Mouse (Mus musculus) spleen, adult 2 months (tissue): ENCODE measurements around the gene Mctp1. TPM values are rescaled to one million over a fixed set of nuclear protein-coding genes. Genes with fewer than 3 reads are reported as not detected.
A peak's percentile ranks its signal among the peaks of the same experiment; 100 is the strongest.
"Not testable (repeated sequence)": the region's sequence is repeated elsewhere in the genome, so short reads cannot be mapped to it uniquely, and the experiment has no call there.

Source experiments
- DNase-seq, 2 experiments: peaks; one replicate each; pipeline versions ENCODE4 v3.0.0 to v3.0.0-alpha.2; 2012 to 2021; ENCODE audit warnings: low spot score in 2 of 2, low read depth in 1 of 2
- H3K27ac ChIP-seq: fragments of 200-500 bp; 2 replicates; pipeline ENCODE4 v1.5.1; 2012; ENCODE audit warnings: low read length, inconsistent platforms; ENCODE audit not compliant: insufficient read depth
- H3K27me3 ChIP-seq: fragments of 200-500 bp; 2 replicates; pipeline ENCODE4 v1.6.1; 2012; ENCODE audit warnings: mild to moderate bottlenecking, moderate library complexity, low read length, inconsistent platforms; ENCODE audit not compliant: control insufficient read depth, insufficient read depth
- H3K36me3 ChIP-seq: fragments of 200-500 bp; 2 replicates; pipeline ENCODE4 v1.6.1; 2012; ENCODE audit warnings: mild to moderate bottlenecking, low read length, inconsistent platforms; ENCODE audit not compliant: control insufficient read depth, insufficient read depth
- H3K4me1 ChIP-seq: fragments of 200-500 bp; 2 replicates; pipeline ENCODE4 v1.6.1; 2011; ENCODE audit warnings: inconsistent platforms; ENCODE audit not compliant: control insufficient read depth, insufficient read depth, insufficient read length
- H3K4me3 ChIP-seq: fragments of 200-500 bp; 2 replicates; pipeline ENCODE4 v1.5.1; 2011; ENCODE audit warnings: mild to moderate bottlenecking, inconsistent platforms; ENCODE audit not compliant: insufficient read depth, insufficient read length; ENCODE audit errors: extremely low read depth
- CTCF ChIP-seq: fragments of 200-500 bp; IDR thresholded peaks from 2 replicates; pipeline ENCODE4 v1.5.1; 2011; ENCODE audit warnings: mild to moderate bottlenecking, inconsistent platforms; ENCODE audit not compliant: insufficient read depth, insufficient read length, insufficient replicate concordance; ENCODE audit errors: extremely low read depth
- POLR2A ChIP-seq: fragments of 200-500 bp; IDR thresholded peaks from 2 replicates; pipeline ENCODE4 v1.6.1; 2011; ENCODE audit warnings: low read depth, low read length, inconsistent platforms
- WGBS: fragments of 180-500 bp; shearing (Covaris S2); methylation state at CpG from one replicate; pipeline ENCODE4 v1.1.7; 2018; 5-methylcytosine and 5-hydroxymethylcytosine counted together
- polyA plus RNA-seq: library from polyadenylated mRNA; depleted of rRNA; stranded (reverse); fragments of >200 nt; gene quantifications from 2 replicates; pipeline ENCODE4 v1.2.3, GENCODE M21; 2012; rRNA removed

Mctp1 gene
- polyA plus RNA-seq, result 0.47 and 0.53 TPM in 2 replicates

GRCm38 (mm10) chr13:76383972-76384663, at the start of gene Mctp1:
Gene Mctp1, plus strand, starts transcription at chr13:76384535.
- Histone ChIP-seq H3K36me3 (no peaks in the 10 kb centered on the region), H3K27me3 (peaks cover 13% of the 10 kb centered on the region), H3K4me3 (peak within 1 kb of the TSS; percentile 49; the same call in 1 of the 2 replicates), H3K4me1 (peaks cover 11% of the 10 kb centered on the region), H3K27ac (no peak within 1 kb of the TSS)
- TF ChIP-seq CTCF (no peak), POLR2A (no peak)
- no peak for DNase-seq
- WGBS, result 1% methylated on average over 60 of the region's 62 CpGs

- DNase-seq, H3K27ac ChIP-seq, H3K27me3 ChIP-seq, H3K36me3 ChIP-seq, H3K4me3 ChIP-seq, H3K4me1 ChIP-seq: not testable (repeated sequence)
- WGBS, result 84% methylated on average over 21 of the region's 21 CpGs
Observed at GRCm38 (mm10) chr13:76345941-76346340, 38.4 kb upstream of the Mctp1 start.

- TF ChIP-seq POLR2A (no peak), CTCF (no peak)
- H3K27me3 ChIP-seq, result no peaks in the 10 kb centered on the region
- H3K4me1 ChIP-seq, result no peaks in the 10 kb centered on the region
- DNase-seq, result no peak
- H3K4me3 ChIP-seq, result no peak overlapping the region
- H3K36me3 ChIP-seq, result no peaks in the 10 kb centered on the region
- H3K27ac ChIP-seq, result no peak overlapping the region
Observed at GRCm38 (mm10) chr13:76358720-76359119, 25.6 kb upstream of the Mctp1 start.

GRCm38 (mm10) chr13:76384664-76385435, 515 bp downstream of the Mctp1 start:
- H3K27me3 ChIP-seq, result peaks cover 13% of the 10 kb centered on the region
- TF ChIP-seq POLR2A (no peak), CTCF (no peak)
- no peak for DNase-seq
- 1% methylated on average over 58 of the region's 58 CpGs for WGBS
- peak overlapping the region; percentile 49; the same call in 1 of the 2 replicates for H3K4me3 ChIP-seq
- H3K4me1 ChIP-seq, result peaks cover 11% of the 10 kb centered on the region
- H3K36me3 ChIP-seq, result no peaks in the 10 kb centered on the region
- H3K27ac ChIP-seq, result no peak overlapping the region

GRCm38 (mm10) chr13:76388615-76389014, 4.3 kb downstream of the Mctp1 start:
- Histone ChIP-seq H3K27me3 (peaks cover 13% of the 10 kb centered on the region), H3K27ac (no peak overlapping the region), H3K4me3 (no peak overlapping the region), H3K36me3 (no peaks in the 10 kb centered on the region), H3K4me1 (peaks cover 11% of the 10 kb centered on the region)
- 59% methylated on average over 3 of the region's 3 CpGs for WGBS
- no peak for DNase-seq
- no peak for TF ChIP-seq CTCF

- Histone ChIP-seq H3K27me3 (no peaks in the 10 kb centered on the region), H3K4me3 (no peak overlapping the region), H3K36me3 (no peaks in the 10 kb centered on the region), H3K27ac (no peak overlapping the region), H3K4me1 (no peaks in the 10 kb centered on the region)
- TF ChIP-seq POLR2A (no peak), CTCF (no peak)
- WGBS, result 48% methylated on average over 2 of the region's 2 CpGs
- no peak for DNase-seq
Observed at GRCm38 (mm10) chr13:76391920-76392319, 7.6 kb downstream of the Mctp1 start.

- Histone ChIP-seq H3K27ac (no peak overlapping the region), H3K36me3 (no peaks in the 10 kb centered on the region), H3K4me3 (no peak overlapping the region), H3K4me1 (no peaks in the 10 kb centered on the region), H3K27me3 (no peaks in the 10 kb centered on the region)
- WGBS, result 25% methylated on average over 3 of the region's 3 CpGs
- TF ChIP-seq POLR2A, result no peak
- no peak for TF ChIP-seq CTCF
- no peak for DNase-seq
Observed at GRCm38 (mm10) chr13:76393106-76393505, 8.8 kb downstream of the Mctp1 start.
